In genomic region chr4:132025738-132026527, GRCm38 (mm10) we compare ENCODE assay signal across 10 mouse cellular contexts. TPM values are rescaled to one million over a fixed set of nuclear protein-coding genes. Genes with fewer than 3 reads are reported as not detected.
DNase-seq lines count a peak whose midpoint lies in the region; ATAC-seq and TF ChIP-seq lines count a peak whose summit lies in the region.
"Had no signal": no experiment of that assay in that cellular context is flagged by ENCODE, and none has a peak within 500 bp of the region (broad histone marks: within the 10 kb centered on the region; RNA-seq: fewer than 3 reads in every experiment).

No protein-coding gene starts in this region.

- WGBS in midbrain, embryonic 14.5 days, result 35% methylated on average over 5 of the region's 5 CpGs
- WGBS in midbrain, embryonic 10.5 days, result 47% methylated on average over 5 of the region's 5 CpGs
- WGBS in hindbrain, postnatal 0 days, result 25% methylated on average over 5 of the region's 5 CpGs

- no peak overlapping the region for H3K4me3 ChIP-seq in midbrain, embryonic 14.5 days (replicated peaks; ENCODE audit: low read depth, low read length)
- H3K4me3 ChIP-seq in midbrain, embryonic 10.5 days, result no peak overlapping the region
- H3K4me3 ChIP-seq in hindbrain, postnatal 0 days (ENCODE audit: low read length), result no peak overlapping the region
- H3K4me3 ChIP-seq: stomach, embryonic 15.5 days had no signal

- no peak for ATAC-seq in midbrain, embryonic 14.5 days (ENCODE audit: low FRiP score, low TSS enrichment)
- peak; percentile 67 for ATAC-seq in erythroid progenitor cell, adult 5-6 weeks (replicated peaks; ENCODE audit: low FRiP score, poor library complexity, severe bottlenecking)
- no peak for ATAC-seq in hindbrain, postnatal 0 days

- TF ChIP-seq CTCF in hindbrain, postnatal 0 days (IDR thresholded peaks at IDR 0.05; ENCODE audit: low read depth), result no peak

- peak; percentile 37 for DNase-seq in midbrain, embryonic 14.5 days
- DNase-seq in midbrain, embryonic 10.5 days (ENCODE audit: low spot score), result no peak
- peak; percentile 19 for DNase-seq in hindbrain, postnatal 0 days (ENCODE audit: low spot score)
- DNase-seq in retina, embryonic 14.5 days (ENCODE audit: low spot score), result peak; percentile 59
- DNase-seq in MN1 (ENCODE audit: low spot score), result no peak
- no peak for DNase-seq in Muller cell, postnatal 12 days (ENCODE audit: inconsistent ontology term)
- DNase-seq: heart, postnatal 4 days; kidney, postnatal 4 days had no signal

- H3K27me3 ChIP-seq in midbrain, embryonic 14.5 days (ENCODE audit: control insufficient read depth, insufficient read depth, low read length), result no peaks in the 10 kb centered on the region
- no peaks in the 10 kb centered on the region for H3K27me3 ChIP-seq in midbrain, embryonic 10.5 days (ENCODE audit: low read depth, poor library complexity, severe bottlenecking)
- H3K27me3 ChIP-seq in hindbrain, postnatal 0 days (ENCODE audit: insufficient read depth, low read length), result no peaks in the 10 kb centered on the region
- H3K27me3 ChIP-seq: stomach, embryonic 15.5 days had no signal

- H3K9ac ChIP-seq in midbrain, embryonic 14.5 days (replicated peaks; ENCODE audit: low read length), result no peak overlapping the region
- H3K9ac ChIP-seq in hindbrain, postnatal 0 days (replicated peaks; ENCODE audit: low read length), result no peak overlapping the region
- H3K9ac ChIP-seq: stomach, embryonic 15.5 days had no signal

- H3K27ac ChIP-seq in midbrain, embryonic 14.5 days (replicated peaks; ENCODE audit: low read depth, low read length), result peak overlapping the region; percentile 32; the same call in 1 of the 2 replicates
- H3K27ac ChIP-seq in midbrain, embryonic 10.5 days (replicated peaks), result no peak overlapping the region
- H3K27ac ChIP-seq in hindbrain, postnatal 0 days, result no peak overlapping the region
- H3K27ac ChIP-seq: stomach, embryonic 15.5 days had no signal

- no peaks in the 10 kb centered on the region for H3K36me3 ChIP-seq in midbrain, embryonic 14.5 days (ENCODE audit: control insufficient read depth, insufficient read depth, low read length)
- H3K36me3 ChIP-seq in midbrain, embryonic 10.5 days, result peaks cover 18% of the 10 kb centered on the region
- no peaks in the 10 kb centered on the region for H3K36me3 ChIP-seq in hindbrain, postnatal 0 days (ENCODE audit: insufficient read depth, low read length)
- H3K36me3 ChIP-seq: stomach, embryonic 15.5 days had no signal

- H3K4me1 ChIP-seq in midbrain, embryonic 14.5 days (ENCODE audit: control insufficient read depth, insufficient read depth, low read length), result 0 out of 2 replicates have a peak, but pooled peaks cover 5% of the 10 kb centered on the region
- peaks cover 21% of the 10 kb centered on the region for H3K4me1 ChIP-seq in midbrain, embryonic 10.5 days
- H3K4me1 ChIP-seq in hindbrain, postnatal 0 days (ENCODE audit: insufficient read depth, low read length), result no peaks in the 10 kb centered on the region; the same call in 1 of the 2 replicates
- H3K4me1 ChIP-seq: stomach, embryonic 15.5 days had no signal

- H3K4me2 ChIP-seq in midbrain, embryonic 14.5 days (ENCODE audit: low read length), result 0 out of 2 replicates have a peak overlapping the region, but pooled peaks have one; percentile 3
- H3K4me2 ChIP-seq in hindbrain, postnatal 0 days (ENCODE audit: low read depth, low read length), result no peak overlapping the region
- H3K4me2 ChIP-seq: stomach, embryonic 15.5 days had no signal

- no peaks in the 10 kb centered on the region for H3K9me3 ChIP-seq in midbrain, embryonic 14.5 days (ENCODE audit: control insufficient read depth, low read length)
- peaks cover 8% of the 10 kb centered on the region; the same call in 1 of the 2 replicates for H3K9me3 ChIP-seq in midbrain, embryonic 10.5 days (replicated peaks)
- H3K9me3 ChIP-seq in hindbrain, postnatal 0 days (ENCODE audit: low read length), result no peaks in the 10 kb centered on the region
- H3K9me3 ChIP-seq: stomach, embryonic 15.5 days had no signal

RNA-seq across cellular contexts. Expression of gene Gm10300, which starts 48.6 kb away (rescaled TPM):
- polyA plus RNA-seq in midbrain, embryonic 14.5 days (2014; fragmentation: Nextera tagmentation; extraction: Ambion mirVana), result not detected in 2 replicates
- not detected in 2 replicates for polyA plus RNA-seq in midbrain, embryonic 10.5 days (2016; fragmentation: Nextera tagmentation; extraction: Ambion mirVana)
- total RNA-seq in erythroid progenitor cell, adult 5-6 weeks (2015; ENCODE audit: low replicate concordance), result not detected in 2 replicates
- total RNA-seq in erythroid progenitor cell, adult 5-6 weeks (2017; ENCODE audit: low replicate concordance), result 0.64 and 1.4 TPM in 2 replicates
- not detected in 2 replicates for total RNA-seq in hindbrain, postnatal 0 days (2014; rRNA removed)
- polyA plus RNA-seq in hindbrain, postnatal 0 days (2015; fragmentation: Nextera tagmentation; extraction: Ambion mirVana), result not detected in 2 replicates

RNA-seq across cellular contexts. Expression of gene Epb41, which starts 49.2 kb away (rescaled TPM):
- 88.3 and 116 TPM in 2 replicates for polyA plus RNA-seq in midbrain, embryonic 14.5 days (2014; fragmentation: Nextera tagmentation; extraction: Ambion mirVana)
- 123 and 167 TPM in 2 replicates for polyA plus RNA-seq in midbrain, embryonic 10.5 days (2016; fragmentation: Nextera tagmentation; extraction: Ambion mirVana)
- 679 and 755 TPM in 2 replicates for total RNA-seq in erythroid progenitor cell, adult 5-6 weeks (2015; ENCODE audit: low replicate concordance)
- 876 and 895 TPM in 2 replicates for total RNA-seq in erythroid progenitor cell, adult 5-6 weeks (2017; ENCODE audit: low replicate concordance)
- total RNA-seq in hindbrain, postnatal 0 days (2014; rRNA removed), result 69.7 and 70.1 TPM in 2 replicates
- 33.3 and 33.7 TPM in 2 replicates for polyA plus RNA-seq in hindbrain, postnatal 0 days (2015; fragmentation: Nextera tagmentation; extraction: Ambion mirVana)

Comparison
In these comparisons a context has a peak if more than half of its experiments do, and no peak if none do; other contexts are left out.
1. DNase-seq: peak in midbrain, embryonic 14.5 days (single experiment), hindbrain, postnatal 0 days (single experiment) and retina, embryonic 14.5 days (single experiment); none in midbrain, embryonic 10.5 days (single experiment), MN1 (single experiment) and Muller cell, postnatal 12 days (single experiment).